Mouse (Mus musculus): ENCODE results near the gene Zfp541. TPM values are rescaled to one million over a fixed set of nuclear protein-coding genes. Genes with fewer than 3 reads are reported as not detected.
A peak's percentile ranks its signal among the peaks of the same experiment; 100 is the strongest.

Gene Zfp541
- total and polyA plus RNA-seq, 2 experiments, result 0.02 TPM; not detected in 1

DNA sequence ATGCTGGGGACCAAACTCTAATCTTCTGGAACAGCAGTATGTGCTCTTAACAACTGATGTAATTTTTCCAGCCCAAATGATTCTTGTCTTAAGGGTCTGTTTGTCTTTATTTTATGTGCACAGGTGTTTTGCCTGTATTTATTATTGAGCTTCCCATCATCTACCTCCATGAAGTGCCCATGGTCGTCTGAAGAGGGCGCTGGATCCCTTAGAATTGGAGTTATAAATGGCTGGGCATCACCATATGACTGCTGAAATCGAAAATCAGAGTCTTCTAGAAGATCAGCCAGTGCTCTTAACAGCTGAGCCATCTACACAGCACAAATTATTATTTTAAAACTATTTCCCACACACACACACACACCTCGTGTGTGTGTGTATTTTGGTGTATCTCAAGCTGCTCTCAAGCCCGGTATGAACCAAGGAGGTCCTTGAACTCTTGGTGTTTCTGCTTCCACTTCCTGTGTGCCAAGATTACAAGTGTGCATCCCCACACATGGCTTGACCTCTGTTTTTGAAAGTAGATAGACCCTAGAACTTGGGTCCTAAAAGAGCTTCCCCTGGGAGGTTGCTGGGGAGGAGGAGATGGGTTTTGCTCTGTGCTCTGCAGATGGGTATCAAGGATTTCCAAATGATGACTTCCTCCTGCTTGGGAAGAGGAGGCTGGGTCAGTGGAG is 5.0 kb upstream of the Zfp541 start:
- peaks cover 5% of the 10 kb centered on the region; the same call in 1 of the 2 replicates for H3K27me3 ChIP-seq (ENCODE audit: control insufficient read depth, insufficient read depth, low read length)
- no peak overlapping the region for H3K27ac ChIP-seq (replicated peaks; ENCODE audit: insufficient read depth, low read depth, low read length)
- no peak overlapping the region for H3K9ac ChIP-seq (ENCODE audit: low read depth, low read length)
- no peak overlapping the region for H3K4me3 ChIP-seq (ENCODE audit: insufficient read depth, low read depth, low read length)
- WGBS, result 14% methylated on average over 5 of the region's 5 CpGs
- no peaks in the 10 kb centered on the region for H3K79me2 ChIP-seq (ENCODE audit: control insufficient read depth, insufficient read depth, low read length)
- TF ChIP-seq POLR2A (IDR thresholded peaks at IDR 0.05; ENCODE audit: extremely low read depth, insufficient read depth, low read length) (no peak), CTCF (IDR thresholded peaks at IDR 0.05; ENCODE audit: low read depth, low read length) (peak; percentile 43)
- peak; percentile 40 for DNase-seq (ENCODE audit: extremely low read depth, low read depth, low spot score)
- H3K36me3 ChIP-seq (ENCODE audit: control insufficient read depth, insufficient read depth, low read length), result no peaks in the 10 kb centered on the region
- peaks cover 4% of the 10 kb centered on the region for H3K4me1 ChIP-seq (ENCODE audit: control insufficient read depth, insufficient read depth, low read length)

DNA sequence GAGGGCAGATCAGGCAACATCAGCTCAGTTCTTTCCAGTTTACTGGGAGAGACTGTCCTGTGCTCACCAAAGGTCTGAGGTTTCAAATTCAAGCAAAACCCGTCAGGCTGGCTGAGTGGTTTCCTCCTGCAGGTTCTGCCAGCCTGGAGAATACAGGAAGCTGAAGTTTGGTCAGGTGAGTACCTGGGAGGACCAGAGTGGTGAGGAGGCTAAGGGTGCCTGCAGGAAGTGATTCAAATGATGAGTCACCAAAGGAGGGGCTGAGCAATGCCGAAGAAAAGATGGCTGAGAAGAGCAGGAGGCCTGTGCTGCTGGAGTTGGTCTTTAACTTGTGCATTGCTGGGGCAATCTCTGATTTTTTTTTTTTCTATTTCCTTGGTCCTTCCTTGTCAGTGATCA is 4.5 kb upstream of the Zfp541 start:
- no peak for TF ChIP-seq POLR2A (IDR thresholded peaks at IDR 0.05; ENCODE audit: extremely low read depth, insufficient read depth, low read length)
- TF ChIP-seq CTCF (IDR thresholded peaks at IDR 0.05; ENCODE audit: low read depth, low read length), result no peak

DNA sequence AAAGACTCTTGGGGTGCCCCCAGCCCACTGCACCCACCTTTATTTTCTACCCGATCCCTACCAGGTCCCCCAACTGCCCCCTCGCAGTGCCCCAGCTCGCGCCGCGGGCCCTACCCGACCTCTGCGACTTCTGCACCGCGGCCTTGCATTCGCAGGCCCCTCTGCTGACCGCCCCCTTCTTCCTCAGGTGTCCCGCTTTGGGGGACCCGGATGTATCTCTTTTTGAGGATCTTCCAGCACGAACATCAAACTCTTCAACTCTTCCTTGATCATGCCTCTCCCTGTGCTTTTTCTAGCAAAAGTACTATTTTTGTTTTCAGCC is 446 bp downstream of the Zfp541 start:
- Histone ChIP-seq H3K4me3 (ENCODE audit: insufficient read depth, low read depth, low read length) (no peak overlapping the region), H3K4me1 (ENCODE audit: control insufficient read depth, insufficient read depth, low read length) (no peaks in the 10 kb centered on the region), H3K36me3 (ENCODE audit: control insufficient read depth, insufficient read depth, low read length) (no peaks in the 10 kb centered on the region), H3K79me2 (ENCODE audit: control insufficient read depth, insufficient read depth, low read length) (no peaks in the 10 kb centered on the region), H3K27me3 (ENCODE audit: control insufficient read depth, insufficient read depth, low read length) (peaks cover 9% of the 10 kb centered on the region), H3K9ac (ENCODE audit: low read depth, low read length) (no peak overlapping the region), H3K27ac (replicated peaks; ENCODE audit: insufficient read depth, low read depth, low read length) (no peak overlapping the region)
- no peak for DNase-seq (ENCODE audit: extremely low read depth, low read depth, low spot score)
- TF ChIP-seq POLR2A (IDR thresholded peaks at IDR 0.05; ENCODE audit: extremely low read depth, insufficient read depth, low read length), result no peak
- no peak for TF ChIP-seq CTCF (IDR thresholded peaks at IDR 0.05; ENCODE audit: low read depth, low read length)
- 78% methylated on average over 15 of the region's 15 CpGs for WGBS

More for the DNA sequence above, 4.5 kb upstream of the Zfp541 start:
- Histone ChIP-seq H3K79me2 (ENCODE audit: control insufficient read depth, insufficient read depth, low read length) (no peaks in the 10 kb centered on the region), H3K27me3 (ENCODE audit: control insufficient read depth, insufficient read depth, low read length) (peaks cover 9% of the 10 kb centered on the region), H3K9ac (ENCODE audit: low read depth, low read length) (no peak overlapping the region), H3K4me1 (ENCODE audit: control insufficient read depth, insufficient read depth, low read length) (peaks cover 1% of the 10 kb centered on the region; the same call in 1 of the 2 replicates), H3K36me3 (ENCODE audit: control insufficient read depth, insufficient read depth, low read length) (no peaks in the 10 kb centered on the region), H3K4me3 (ENCODE audit: insufficient read depth, low read depth, low read length) (no peak overlapping the region), H3K27ac (replicated peaks; ENCODE audit: insufficient read depth, low read depth, low read length) (no peak overlapping the region)
- WGBS, result 73% methylated on average over 2 of the region's 2 CpGs
- DNase-seq (ENCODE audit: extremely low read depth, low read depth, low spot score), result no peak

DNA sequence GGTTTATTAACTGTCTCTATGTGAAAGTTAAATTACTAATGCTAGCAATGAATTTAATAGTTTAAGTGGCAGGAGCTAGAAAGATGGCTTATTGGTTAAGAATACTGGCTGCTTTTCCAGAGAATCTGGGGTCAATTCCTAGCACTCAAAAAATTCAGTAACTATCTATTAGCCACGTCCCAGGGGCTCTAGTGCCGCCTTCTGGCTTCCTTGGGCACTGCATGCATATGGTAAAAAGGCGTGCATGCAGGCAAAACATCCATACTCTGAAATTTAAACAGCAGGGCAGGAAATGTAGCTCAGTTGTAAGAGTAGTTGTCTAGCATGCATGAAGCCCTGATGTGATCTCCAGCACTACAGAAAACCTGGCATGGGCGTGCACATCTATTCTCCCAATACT is 1.9 kb downstream of the Zfp541 start:
- TF ChIP-seq CTCF (IDR thresholded peaks at IDR 0.05; ENCODE audit: low read depth, low read length) (peak; percentile 55; the same call in 1 of the 2 replicates), POLR2A (IDR thresholded peaks at IDR 0.05; ENCODE audit: extremely low read depth, insufficient read depth, low read length) (no peak)
- DNase-seq (ENCODE audit: extremely low read depth, low read depth, low spot score), result no peak
- no peak overlapping the region for H3K27ac ChIP-seq (replicated peaks; ENCODE audit: insufficient read depth, low read depth, low read length)
- 58% methylated on average over 4 of the region's 4 CpGs for WGBS
- no peak overlapping the region for H3K4me3 ChIP-seq (ENCODE audit: insufficient read depth, low read depth, low read length)
- no peaks in the 10 kb centered on the region for H3K4me1 ChIP-seq (ENCODE audit: control insufficient read depth, insufficient read depth, low read length)
- peaks cover 9% of the 10 kb centered on the region for H3K27me3 ChIP-seq (ENCODE audit: control insufficient read depth, insufficient read depth, low read length)
- no peaks in the 10 kb centered on the region for H3K79me2 ChIP-seq (ENCODE audit: control insufficient read depth, insufficient read depth, low read length)
- H3K9ac ChIP-seq (ENCODE audit: low read depth, low read length), result no peak overlapping the region
- no peaks in the 10 kb centered on the region for H3K36me3 ChIP-seq (ENCODE audit: control insufficient read depth, insufficient read depth, low read length)

DNA sequence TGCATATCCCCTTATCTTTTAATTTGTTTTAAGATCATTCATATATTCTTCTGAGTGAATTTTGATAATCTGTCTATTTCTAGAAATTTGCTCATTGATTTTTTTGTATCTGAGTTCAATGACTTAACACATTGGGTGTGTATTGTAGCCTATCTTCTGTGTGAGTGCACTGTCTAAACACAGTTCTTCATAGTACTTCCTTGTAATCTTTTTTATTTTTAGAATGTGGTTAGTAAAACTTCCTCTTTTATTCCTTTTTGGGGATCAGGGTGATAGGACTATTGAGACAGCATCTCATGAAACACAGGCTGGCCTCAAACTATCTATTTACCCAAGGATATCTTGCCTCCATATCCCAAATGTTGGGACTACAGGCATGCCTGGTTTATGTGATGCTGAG is 9.2 kb downstream of the Zfp541 start:
- TF ChIP-seq POLR2A (IDR thresholded peaks at IDR 0.05; ENCODE audit: extremely low read depth, insufficient read depth, low read length) (no peak), CTCF (IDR thresholded peaks at IDR 0.05; ENCODE audit: low read depth, low read length) (no peak)
- H3K79me2 ChIP-seq (ENCODE audit: control insufficient read depth, insufficient read depth, low read length), result no peaks in the 10 kb centered on the region
- no peak overlapping the region for H3K4me3 ChIP-seq (ENCODE audit: insufficient read depth, low read depth, low read length)
- H3K9ac ChIP-seq (ENCODE audit: low read depth, low read length), result no peak overlapping the region
- no peak for DNase-seq (ENCODE audit: extremely low read depth, low read depth, low spot score)
- no peaks in the 10 kb centered on the region for H3K36me3 ChIP-seq (ENCODE audit: control insufficient read depth, insufficient read depth, low read length)
- H3K27ac ChIP-seq (replicated peaks; ENCODE audit: insufficient read depth, low read depth, low read length), result no peak overlapping the region
- no peaks in the 10 kb centered on the region for H3K27me3 ChIP-seq (ENCODE audit: control insufficient read depth, insufficient read depth, low read length)
- peaks cover 2% of the 10 kb centered on the region; the same call in 1 of the 2 replicates for H3K4me1 ChIP-seq (ENCODE audit: control insufficient read depth, insufficient read depth, low read length)

DNA sequence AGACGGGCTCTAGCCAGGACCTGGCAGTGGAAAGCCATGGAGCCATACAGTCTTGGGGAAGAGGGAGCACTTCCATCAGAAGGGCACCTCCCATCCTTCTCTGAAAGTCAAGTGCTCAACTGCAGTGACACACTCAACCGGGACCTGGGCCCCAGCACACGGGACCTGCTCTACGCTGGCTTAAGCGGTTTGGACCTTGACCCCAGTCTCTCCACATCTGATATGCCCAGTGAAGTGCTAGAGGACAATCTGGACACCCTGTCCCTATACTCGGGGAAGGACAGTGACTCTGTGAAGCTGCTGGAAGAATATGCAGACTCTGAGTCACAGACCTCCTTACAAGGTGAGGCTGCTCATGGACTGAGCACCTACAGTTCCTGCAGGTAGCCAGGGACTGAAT is 10.3 kb downstream of the Zfp541 start:
- H3K36me3 ChIP-seq (ENCODE audit: control insufficient read depth, insufficient read depth, low read length), result no peaks in the 10 kb centered on the region
- no peak for TF ChIP-seq CTCF (IDR thresholded peaks at IDR 0.05; ENCODE audit: low read depth, low read length)
- H3K9ac ChIP-seq (ENCODE audit: low read depth, low read length), result no peak overlapping the region
- DNase-seq (ENCODE audit: extremely low read depth, low read depth, low spot score), result peak; percentile 65
- no peak overlapping the region for H3K27ac ChIP-seq (replicated peaks; ENCODE audit: insufficient read depth, low read depth, low read length)
- no peaks in the 10 kb centered on the region for H3K79me2 ChIP-seq (ENCODE audit: control insufficient read depth, insufficient read depth, low read length)
- 48% methylated on average over 6 of the region's 6 CpGs for WGBS
- H3K4me3 ChIP-seq (ENCODE audit: insufficient read depth, low read depth, low read length), result no peak overlapping the region
- H3K4me1 ChIP-seq (ENCODE audit: control insufficient read depth, insufficient read depth, low read length), result peaks cover 2% of the 10 kb centered on the region; the same call in 1 of the 2 replicates
- no peaks in the 10 kb centered on the region for H3K27me3 ChIP-seq (ENCODE audit: control insufficient read depth, insufficient read depth, low read length)
